Mouse (Mus musculus) neutrophil, adult 5-6 weeks (primary cell): ENCODE data around the gene Mapk14. TPM values are rescaled to one million over a fixed set of nuclear protein-coding genes. Genes with fewer than 3 reads are reported as not detected.

Experiments used
- ATAC-seq: fragments of 151-379, 151-347 bp; 2 replicates; pipeline ENCODE4 v1.8.0; 2017; ENCODE audit warnings: mild to moderate bottlenecking, moderate TSS enrichment; ENCODE audit not compliant: insufficient number of reproducible peaks, poor library complexity, low FRiP score, severe bottlenecking; ENCODE audit errors: extremely low read depth
- total RNA-seq: library from RNA; stranded (forward); fragments of 200-1000 nt; gene quantifications from 2 replicates; pipeline ENCODE4 v1.2.3, GENCODE M21; 2017

The Mapk14 gene
- total RNA-seq, 1 experiment from 2014 or later, result 197 TPM

GRCm38 (mm10) chr17:28696641-28697040 lies 5.5 kb downstream of the Mapk14 start:
- ATAC-seq, result no peak

GRCm38 (mm10) chr17:28697290-28698195 lies 6.4 kb downstream of the Mapk14 start:
- ATAC-seq, result peak; percentile 89

GRCm38 (mm10) chr17:28698245-28698644 lies 7.1 kb downstream of the Mapk14 start:
- no peak for ATAC-seq

- ATAC-seq, result no peak
These were observed 7.5 kb downstream of the Mapk14 start for GRCm38 (mm10) chr17:28698672-28699071.

GRCm38 (mm10) chr17:28699789-28700188 lies 8.7 kb downstream of the Mapk14 start:
- no peak for ATAC-seq

- no peak for ATAC-seq
These were observed 10.0 kb downstream of the Mapk14 start for GRCm38 (mm10) chr17:28701171-28701570.

- no peak for ATAC-seq
These were observed 10.6 kb downstream of the Mapk14 start for GRCm38 (mm10) chr17:28701737-28702136.

GRCm38 (mm10) chr17:28702646-28703045 lies 11.5 kb downstream of the Mapk14 start:
- ATAC-seq, result no peak

- ATAC-seq, result no peak
These were observed 15.6 kb downstream of the Mapk14 start for GRCm38 (mm10) chr17:28706697-28707096.

- ATAC-seq, result no peak
These were observed 16.1 kb downstream of the Mapk14 start for GRCm38 (mm10) chr17:28707136-28707627.

GRCm38 (mm10) chr17:28707816-28708215 lies 16.7 kb downstream of the Mapk14 start:
- ATAC-seq, result no peak

GRCm38 (mm10) chr17:28708989-28709388 lies 17.9 kb downstream of the Mapk14 start:
- no peak for ATAC-seq

GRCm38 (mm10) chr17:28709552-28710290 lies 18.6 kb downstream of the Mapk14 start:
- ATAC-seq, result peak; percentile 30; the same call in 1 of the 2 replicates

GRCm38 (mm10) chr17:28710291-28710688 lies 19.2 kb downstream of the Mapk14 start:
- ATAC-seq, result no peak

- no peak for ATAC-seq
These were observed 20.1 kb downstream of the Mapk14 start for GRCm38 (mm10) chr17:28711237-28711636.

GRCm38 (mm10) chr17:28712305-28712704 lies 21.2 kb downstream of the Mapk14 start:
- no peak for ATAC-seq

GRCm38 (mm10) chr17:28714006-28714405 lies 22.9 kb downstream of the Mapk14 start:
- ATAC-seq, result no peak

GRCm38 (mm10) chr17:28715832-28716548 lies 24.9 kb downstream of the Mapk14 start:
- ATAC-seq, result no peak

GRCm38 (mm10) chr17:28717535-28717934 lies 26.4 kb downstream of the Mapk14 start:
- ATAC-seq, result no peak
